Mouse (Mus musculus) urinary bladder, adult 18-20 months (tissue): ENCODE data around the gene Foxp4.

ENCODE experiments used
- DNase-seq, 2 experiments: peaks; one replicate each; pipeline ENCODE4 v3.0.0; 2022; ENCODE audit warnings: low spot score in 2 of 2, mixed read lengths in 2 of 2

The Foxp4 gene

GRCm38 (mm10) chr17:47924383-47925339, at the start of gene Foxp4:
Gene Foxp4, minus strand, starts transcription at chr17:47924645.
- peak; percentile 81 to 84 for DNase-seq

DNA sequence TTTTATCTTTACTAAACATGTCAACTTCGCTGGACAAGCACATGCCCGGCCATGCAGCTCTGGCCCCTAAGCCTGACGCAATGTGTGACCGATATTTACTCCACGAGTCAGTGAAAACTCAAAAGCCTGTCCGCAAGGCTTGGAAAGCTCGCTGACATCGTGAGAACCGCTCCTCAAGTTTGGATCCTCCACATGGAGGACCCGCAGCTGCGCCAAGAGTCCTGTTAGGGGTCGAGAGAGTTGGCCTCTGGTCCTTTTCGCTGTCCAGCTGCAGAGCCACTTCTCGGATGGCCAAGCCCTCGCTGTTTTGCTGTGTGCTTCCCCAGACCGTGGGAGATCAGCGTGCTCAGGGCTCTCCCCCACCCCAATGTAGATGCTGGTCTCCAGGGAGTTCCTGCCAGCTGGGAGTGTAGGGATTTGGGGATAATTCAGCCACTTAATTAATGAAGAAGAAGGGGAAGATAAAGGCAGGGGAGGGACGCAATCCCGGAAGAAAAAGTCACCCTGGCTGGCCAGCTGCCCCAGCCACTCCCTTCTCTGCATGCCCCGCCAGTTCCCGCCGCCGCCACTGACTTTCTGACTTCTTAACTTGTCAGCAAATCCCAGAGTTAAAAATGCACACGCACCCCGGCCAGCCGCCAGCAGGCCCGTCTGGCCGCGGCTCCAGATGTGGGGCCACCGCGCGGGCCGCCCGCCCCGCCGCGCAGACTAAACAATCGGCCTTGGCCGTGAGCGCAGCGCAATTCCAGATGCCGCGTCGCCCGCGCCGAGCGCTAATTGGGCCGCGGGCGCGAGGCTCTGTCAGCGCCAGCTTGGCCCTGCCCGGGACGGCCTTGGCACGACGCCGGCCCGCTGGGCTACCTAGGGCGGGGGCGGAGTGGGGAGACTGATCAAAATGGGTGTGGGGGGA, 49.4 kb upstream of the Foxp4 start:
- DNase-seq, result peak; percentile 72 to 81

DNA sequence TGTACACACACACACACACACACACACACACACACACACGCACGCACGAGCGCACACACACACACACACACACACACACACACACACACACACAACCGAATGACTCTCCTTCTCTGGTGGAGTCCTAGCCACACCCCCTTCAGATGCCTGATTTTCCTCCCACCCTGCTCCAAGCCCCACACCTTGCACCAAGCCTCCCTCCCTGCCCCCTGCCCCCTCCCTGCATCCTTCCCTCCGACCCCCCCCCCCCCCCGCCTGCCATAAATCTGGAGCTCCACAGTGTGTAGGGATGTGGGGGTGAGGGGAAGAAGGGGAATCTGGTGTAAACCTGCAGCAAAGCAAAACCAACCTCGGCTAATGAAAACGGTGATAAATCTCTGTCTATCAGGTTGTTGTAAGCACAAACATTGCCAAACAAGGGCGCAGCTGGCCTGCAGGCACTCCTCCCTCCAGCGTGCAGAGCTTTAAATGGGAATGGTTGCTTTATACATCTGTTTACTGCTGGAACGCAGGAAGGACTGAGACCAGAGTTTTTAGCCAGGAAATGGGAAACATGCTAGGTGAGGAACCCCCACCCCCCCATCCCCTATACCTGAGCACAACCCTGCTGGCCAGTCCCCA, 41.5 kb upstream of the Foxp4 start:
- DNase-seq, result no peak

GRCm38 (mm10) chr17:47958046-47958790, 33.8 kb upstream of the Foxp4 start:
- DNase-seq, result peak; percentile 38 to 47

- no peak for DNase-seq
Measured at GRCm38 (mm10) chr17:47956486-47956885, 32.0 kb upstream of the Foxp4 start.

DNA sequence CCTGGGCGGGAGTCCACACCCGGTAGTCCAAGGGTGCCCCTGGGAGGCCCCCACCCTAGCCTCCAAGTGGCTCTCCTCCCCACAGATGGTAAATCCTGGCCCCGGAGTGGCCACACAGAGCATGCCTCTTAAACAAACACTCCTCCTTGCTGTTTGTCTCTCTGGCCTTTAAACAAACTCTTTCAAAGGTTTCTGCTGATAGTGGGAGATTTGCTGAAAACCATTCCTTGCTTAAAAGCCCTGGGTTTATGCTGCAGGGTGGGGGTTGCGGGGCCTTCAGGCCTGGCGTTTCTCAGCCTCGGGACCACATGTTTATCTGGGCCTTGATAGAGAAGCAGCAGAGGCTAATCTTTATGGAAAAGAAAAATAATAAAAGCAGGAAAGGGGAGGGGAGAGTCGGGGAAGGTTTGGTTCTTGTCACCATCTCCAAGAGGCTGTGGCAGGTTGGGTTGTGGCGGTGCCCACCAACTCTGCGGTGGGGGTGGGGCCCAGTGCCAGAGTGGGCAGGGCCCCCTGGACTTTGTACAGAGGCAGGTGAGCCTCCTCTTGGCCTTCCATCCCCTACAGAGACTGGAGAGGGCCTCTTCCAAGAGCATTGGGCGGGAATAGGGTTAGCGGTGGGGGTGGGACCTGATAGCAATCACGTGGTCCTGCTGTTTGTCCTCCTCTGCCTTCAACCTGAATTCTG, 30.8 kb upstream of the Foxp4 start:
- peak in 1 of 2 experiments; percentile 26 for DNase-seq

DNA sequence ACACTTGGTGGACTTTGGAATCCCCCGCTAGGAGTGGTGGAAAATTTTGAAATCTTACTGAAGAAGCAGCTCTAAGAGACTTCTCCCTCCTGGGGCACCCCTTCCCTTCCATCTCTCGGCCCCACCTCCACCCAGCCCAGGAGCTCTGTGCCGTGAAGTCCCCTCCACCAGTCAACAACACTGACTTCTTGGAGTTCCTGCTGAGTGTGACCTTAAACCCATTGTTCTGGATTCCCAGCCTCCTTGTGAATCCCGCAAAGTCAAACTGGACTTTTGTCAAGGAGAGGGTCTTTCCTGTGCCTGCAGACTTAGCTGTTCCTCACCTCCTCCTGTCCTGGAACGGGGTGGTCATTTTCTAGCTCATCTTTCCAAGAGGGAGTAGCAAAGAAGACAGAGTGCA, 28.8 kb upstream of the Foxp4 start:
- DNase-seq, result no peak

- no peak for DNase-seq
Measured at GRCm38 (mm10) chr17:47952368-47953081, 28.1 kb upstream of the Foxp4 start.

DNA sequence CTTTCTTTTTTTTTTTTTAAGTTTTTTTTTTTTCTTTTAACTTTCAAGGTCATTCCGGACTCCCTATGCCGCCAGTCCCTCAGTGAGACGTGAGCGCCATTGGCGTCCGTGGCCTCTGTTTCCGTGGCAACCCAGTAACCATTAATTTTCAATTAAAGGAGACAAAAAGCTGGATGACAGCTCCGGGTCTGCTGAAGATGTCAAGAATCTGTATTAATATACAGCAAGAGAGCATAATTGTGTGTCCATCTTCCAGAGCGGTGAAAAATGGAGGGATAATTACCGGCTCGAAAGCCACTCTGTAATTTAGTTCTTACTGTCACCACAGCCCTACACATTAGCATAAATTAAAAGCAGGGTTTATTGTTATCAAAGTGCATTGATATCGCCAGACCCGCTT, 27.0 kb upstream of the Foxp4 start:
- DNase-seq, result no peak

GRCm38 (mm10) chr17:47950831-47951230, 26.4 kb upstream of the Foxp4 start:
- no peak for DNase-seq

- no peak for DNase-seq
Measured at GRCm38 (mm10) chr17:47949441-47949840, 25.0 kb upstream of the Foxp4 start.

- no peak for DNase-seq
Measured at GRCm38 (mm10) chr17:47948753-47949152, 24.3 kb upstream of the Foxp4 start.

DNA sequence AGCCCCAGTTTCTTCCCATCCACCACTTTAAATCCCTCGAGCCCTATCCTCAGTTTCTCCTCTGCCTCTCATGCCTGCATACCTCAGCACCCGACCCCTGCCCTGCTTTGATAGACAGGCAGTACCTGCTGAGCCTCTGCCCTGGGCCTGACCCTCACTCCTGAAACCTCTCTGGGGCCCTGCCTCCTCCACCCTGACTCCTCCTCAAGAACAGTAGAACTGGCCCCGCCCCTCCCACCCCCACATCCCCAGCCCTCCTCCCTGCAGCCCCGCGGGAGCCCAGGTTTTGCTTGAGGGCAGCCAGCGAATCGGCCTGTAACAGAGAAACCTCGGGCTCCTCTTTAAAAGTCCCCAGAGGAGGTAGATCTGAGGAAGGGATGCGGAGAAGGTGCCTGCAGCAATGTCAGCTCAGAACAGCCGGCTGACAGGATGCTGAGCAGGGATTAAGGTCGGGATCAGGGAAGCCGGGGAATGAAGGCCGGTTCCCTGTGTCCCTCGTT, 22.5 kb upstream of the Foxp4 start:
- DNase-seq, result no peak

GRCm38 (mm10) chr17:47946111-47946510, 21.7 kb upstream of the Foxp4 start:
- no peak for DNase-seq

DNA sequence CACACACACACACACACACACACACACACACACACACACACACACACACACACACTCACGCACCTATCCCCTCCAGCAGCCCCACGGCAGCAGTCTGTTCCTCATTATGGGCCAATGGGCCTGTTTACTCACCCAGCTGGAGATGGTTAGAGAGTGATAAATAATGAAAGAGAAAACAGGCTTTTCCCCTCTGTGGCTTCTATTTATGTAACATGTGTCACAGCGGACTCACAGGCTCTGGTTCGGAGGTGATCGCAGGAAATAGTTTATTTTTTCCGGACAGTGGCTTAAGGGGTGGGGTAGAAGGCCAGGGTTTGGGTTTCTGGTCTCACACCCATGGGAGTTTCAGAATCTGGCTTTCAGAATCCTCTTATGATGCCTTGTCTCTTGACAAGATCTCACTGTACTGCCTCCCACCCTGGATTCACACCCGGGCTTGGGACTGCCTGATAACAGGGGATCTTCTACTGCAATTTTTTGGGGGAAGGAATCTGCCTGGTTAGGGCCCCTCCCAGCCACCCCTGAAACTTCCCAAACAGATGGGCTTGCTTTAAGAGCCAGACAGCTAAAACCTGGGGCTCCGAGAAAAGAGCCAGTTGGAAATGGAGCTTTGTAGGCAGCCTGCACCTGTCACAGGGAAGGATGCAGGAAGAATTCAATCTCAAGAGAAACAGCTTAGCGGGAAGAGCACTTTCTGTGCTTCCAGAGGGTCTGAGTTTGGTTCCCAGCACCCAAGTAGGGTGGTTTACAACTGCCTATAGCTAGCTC, 18.8 kb upstream of the Foxp4 start:
- no peak for DNase-seq

- no peak for DNase-seq
Measured at GRCm38 (mm10) chr17:47942008-47942407, 17.6 kb upstream of the Foxp4 start.

DNA sequence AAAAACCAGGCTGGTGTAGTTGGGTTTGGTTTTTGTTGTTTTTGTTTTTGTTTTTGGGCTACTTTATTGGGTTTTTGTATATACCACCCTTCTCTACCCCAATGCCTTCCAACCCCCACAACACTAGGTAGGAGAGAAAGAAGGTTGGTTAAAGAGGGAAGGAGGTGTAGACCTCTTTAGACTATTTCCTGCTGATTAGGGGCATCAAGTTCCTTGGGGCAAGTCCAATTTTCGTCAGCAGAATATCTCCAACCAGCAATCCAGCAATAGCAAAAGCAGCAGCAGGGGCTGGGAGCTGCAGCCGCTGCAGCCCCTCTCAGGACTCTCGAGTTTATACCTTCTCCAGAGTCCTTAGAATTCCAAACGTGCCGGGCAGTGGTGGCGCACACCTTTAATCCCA, 14.4 kb upstream of the Foxp4 start:
- no peak for DNase-seq

DNA sequence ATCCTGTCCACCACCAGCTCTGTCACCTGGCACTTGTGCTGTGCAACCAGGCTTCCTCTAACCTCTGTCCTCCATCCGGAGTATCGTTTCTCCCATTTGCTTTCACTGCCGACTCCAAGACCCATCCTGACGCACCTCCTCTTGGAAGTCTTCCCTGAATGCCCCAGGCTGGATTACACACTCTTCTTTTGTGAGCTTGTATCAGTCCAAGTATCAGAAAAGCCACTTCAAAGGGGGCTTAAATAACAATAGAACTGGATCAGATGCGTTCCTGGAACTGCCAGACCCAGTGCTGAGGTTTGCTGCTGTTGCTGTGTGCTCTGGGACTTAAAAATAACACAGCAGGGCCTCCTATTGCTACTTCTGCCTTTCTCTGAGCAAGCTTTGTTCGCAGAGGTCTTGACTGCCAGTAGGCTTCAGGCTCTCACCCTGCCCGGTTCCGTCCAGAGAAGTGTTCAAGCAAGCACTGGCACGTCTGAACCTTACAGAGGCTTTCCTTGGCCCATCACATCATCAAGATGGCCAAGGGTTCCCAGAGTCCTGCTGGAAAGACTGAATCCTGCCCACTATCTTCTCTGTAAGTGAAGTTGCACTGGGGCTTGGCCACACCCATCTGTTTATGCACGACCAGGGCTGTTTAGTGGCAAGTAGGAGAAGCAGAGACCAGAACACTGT, 13.6 kb upstream of the Foxp4 start:
- DNase-seq, result no peak
